Mouse (Mus musculus) forebrain, embryonic 16.5 days (tissue): ENCODE data around the gene Lnx1. TPM values are rescaled to one million over a fixed set of nuclear protein-coding genes. Genes with fewer than 3 reads are reported as not detected.

Experiments
- ATAC-seq: fragments of 200-750 bp; cut with Nextera tagmentation; 2 replicates; pipeline ENCODE4 v1.8.0; 2017; ENCODE audit warnings: mild to moderate bottlenecking, moderate library complexity
- H3K27ac ChIP-seq: fragments of 300-500 bp; sonication (generic); 2 replicates; pipeline ENCODE4 v1.5.1; 2014; ENCODE audit warnings: low read length, control low read depth
- H3K27me3 ChIP-seq: fragments of 300-500 bp; sonication (generic); replicated peaks from 2 replicates; pipeline ENCODE4 v1.6.1; 2014; ENCODE audit warnings: low read length; ENCODE audit not compliant: control insufficient read depth, insufficient read depth
- H3K36me3 ChIP-seq: fragments of 300-500 bp; sonication (generic); 2 replicates; pipeline ENCODE4 v1.6.1; 2014; ENCODE audit not compliant: control insufficient read depth, insufficient read depth
- H3K4me1 ChIP-seq: fragments of 300-500 bp; sonication (generic); replicated peaks from 2 replicates; pipeline ENCODE4 v1.6.1; 2014; ENCODE audit warnings: low read length; ENCODE audit not compliant: control insufficient read depth, insufficient read depth
- H3K4me2 ChIP-seq: fragments of 300-500 bp; sonication (generic); 2 replicates; pipeline ENCODE4 v1.6.1; 2014; ENCODE audit warnings: mild to moderate bottlenecking, low read length, control low read depth
- H3K4me3 ChIP-seq: fragments of 300-500 bp; sonication (generic); replicated peaks from 2 replicates; pipeline ENCODE4 v1.5.1; 2014; ENCODE audit warnings: mild to moderate bottlenecking, low read length, control low read depth
- H3K9ac ChIP-seq: fragments of 300-500 bp; sonication (generic); replicated peaks from 2 replicates; pipeline ENCODE4 v1.6.1; 2014; ENCODE audit warnings: low read depth, low read length, control low read depth
- H3K9me3 ChIP-seq: fragments of 300-500 bp; sonication (generic); 2 replicates; pipeline ENCODE4 v1.6.1; 2016; ENCODE audit warnings: low read length; ENCODE audit not compliant: control insufficient read depth
- WGBS: fragments of 180-500 bp; shearing (Covaris S2); extraction: QIAGEN DNeasy Blood & Tissue Kit; methylation state at CpG from one replicate; pipeline ENCODE4 v1.1.7; 2014; 5-methylcytosine and 5-hydroxymethylcytosine counted together
- polyA plus RNA-seq: library from polyadenylated mRNA; unstranded; fragments of >200 nt; fragmentation: Nextera tagmentation; extraction: Ambion mirVana; gene quantifications from 2 replicates; pipeline ENCODE4 v1.2.1, GENCODE M21; 2015

The Lnx1 gene
- polyA plus RNA-seq, 1 experiment from 2014 or later, result 6.1 TPM

GRCm38 (mm10) chr5:74649122-74649521 lies 53.6 kb downstream of the Lnx1 start:
- H3K9ac ChIP-seq, result no peak overlapping the region
- WGBS, result 95% methylated on average over 1 of the region's 1 CpGs
- no peak overlapping the region for H3K27ac ChIP-seq
- no peaks in the 10 kb centered on the region for H3K36me3 ChIP-seq
- no peaks in the 10 kb centered on the region for H3K9me3 ChIP-seq
- H3K4me3 ChIP-seq, result no peak overlapping the region
- H3K27me3 ChIP-seq, result no peaks in the 10 kb centered on the region
- 0 out of 2 replicates have a peak, but pooled peaks cover 3% of the 10 kb centered on the region for H3K4me1 ChIP-seq
- no peak for ATAC-seq
- H3K4me2 ChIP-seq, result no peak overlapping the region

- WGBS, result 86% methylated on average over 9 of the region's 9 CpGs
- Histone ChIP-seq H3K9me3 (no peaks in the 10 kb centered on the region), H3K9ac (no peak overlapping the region), H3K4me3 (no peak overlapping the region), H3K4me1 (0 out of 2 replicates have a peak, but pooled peaks cover 3% of the 10 kb centered on the region), H3K27me3 (no peaks in the 10 kb centered on the region), H3K27ac (no peak overlapping the region), H3K36me3 (no peaks in the 10 kb centered on the region), H3K4me2 (no peak overlapping the region)
- no peak for ATAC-seq
Observed at GRCm38 (mm10) chr5:74648216-74648615, 54.5 kb downstream of the Lnx1 start.

- Histone ChIP-seq H3K4me1 (0 out of 2 replicates have a peak, but pooled peaks cover 3% of the 10 kb centered on the region), H3K27me3 (no peaks in the 10 kb centered on the region), H3K9me3 (no peaks in the 10 kb centered on the region), H3K36me3 (no peaks in the 10 kb centered on the region), H3K27ac (no peak overlapping the region), H3K4me2 (no peak overlapping the region), H3K4me3 (no peak overlapping the region), H3K9ac (no peak overlapping the region)
- 71% methylated on average over 5 of the region's 6 CpGs for WGBS
- ATAC-seq, result no peak
Observed at GRCm38 (mm10) chr5:74647584-74647984, 55.1 kb downstream of the Lnx1 start.

- Histone ChIP-seq H3K4me2 (no peak overlapping the region), H3K27ac (no peak overlapping the region), H3K27me3 (no peaks in the 10 kb centered on the region), H3K9ac (no peak overlapping the region), H3K36me3 (no peaks in the 10 kb centered on the region), H3K4me1 (no peaks in the 10 kb centered on the region), H3K4me3 (no peak overlapping the region), H3K9me3 (no peaks in the 10 kb centered on the region)
- no peak for ATAC-seq
- 82% methylated on average over 2 of the region's 2 CpGs for WGBS
Observed at GRCm38 (mm10) chr5:74642291-74642690, 60.4 kb downstream of the Lnx1 start.

- no peak overlapping the region for H3K9ac ChIP-seq
- H3K27me3 ChIP-seq, result no peaks in the 10 kb centered on the region
- H3K36me3 ChIP-seq, result no peaks in the 10 kb centered on the region
- H3K4me2 ChIP-seq, result no peak overlapping the region
- 56% methylated on average over 6 of the region's 6 CpGs for WGBS
- H3K4me3 ChIP-seq, result no peak overlapping the region
- no peaks in the 10 kb centered on the region for H3K9me3 ChIP-seq
- no peak for ATAC-seq
- H3K27ac ChIP-seq, result no peak overlapping the region
- no peaks in the 10 kb centered on the region for H3K4me1 ChIP-seq
Observed at GRCm38 (mm10) chr5:74641000-74641399, 61.7 kb downstream of the Lnx1 start.

GRCm38 (mm10) chr5:74640504-74640903 lies 62.2 kb downstream of the Lnx1 start:
- H3K9ac ChIP-seq, result no peak overlapping the region
- H3K4me2 ChIP-seq, result no peak overlapping the region
- H3K36me3 ChIP-seq, result no peaks in the 10 kb centered on the region
- H3K9me3 ChIP-seq, result no peaks in the 10 kb centered on the region
- ATAC-seq, result no peak
- no peak overlapping the region for H3K27ac ChIP-seq
- no peak overlapping the region for H3K4me3 ChIP-seq
- no peaks in the 10 kb centered on the region for H3K27me3 ChIP-seq
- WGBS, result 86% methylated on average over 4 of the region's 4 CpGs
- no peaks in the 10 kb centered on the region for H3K4me1 ChIP-seq

GRCm38 (mm10) chr5:74639516-74639915 lies 63.2 kb downstream of the Lnx1 start:
- WGBS, result 92% methylated on average over 6 of the region's 6 CpGs
- Histone ChIP-seq H3K4me2 (no peak overlapping the region), H3K9ac (no peak overlapping the region), H3K36me3 (no peaks in the 10 kb centered on the region), H3K4me1 (no peaks in the 10 kb centered on the region), H3K27ac (no peak overlapping the region), H3K4me3 (no peak overlapping the region), H3K27me3 (no peaks in the 10 kb centered on the region), H3K9me3 (no peaks in the 10 kb centered on the region)
- no peak for ATAC-seq

- no peaks in the 10 kb centered on the region for H3K9me3 ChIP-seq
- no peak overlapping the region for H3K9ac ChIP-seq
- no peaks in the 10 kb centered on the region for H3K27me3 ChIP-seq
- no peaks in the 10 kb centered on the region for H3K36me3 ChIP-seq
- WGBS, result 72% methylated on average over 3 of the region's 3 CpGs
- no peak overlapping the region for H3K27ac ChIP-seq
- no peak overlapping the region for H3K4me3 ChIP-seq
- H3K4me1 ChIP-seq, result no peaks in the 10 kb centered on the region
- no peak for ATAC-seq
- H3K4me2 ChIP-seq, result no peak overlapping the region
Observed at GRCm38 (mm10) chr5:74634391-74634790, 68.3 kb downstream of the Lnx1 start.

GRCm38 (mm10) chr5:74633453-74633852 lies 69.3 kb downstream of the Lnx1 start:
- 80% methylated on average over 6 of the region's 6 CpGs for WGBS
- H3K27me3 ChIP-seq, result no peaks in the 10 kb centered on the region
- no peak overlapping the region for H3K4me2 ChIP-seq
- no peak overlapping the region for H3K27ac ChIP-seq
- no peak overlapping the region for H3K9ac ChIP-seq
- no peaks in the 10 kb centered on the region for H3K36me3 ChIP-seq
- H3K4me1 ChIP-seq, result no peaks in the 10 kb centered on the region
- no peaks in the 10 kb centered on the region for H3K9me3 ChIP-seq
- no peak overlapping the region for H3K4me3 ChIP-seq
- ATAC-seq, result no peak
